Mouse (Mus musculus) hindbrain, embryonic 12.5 days (tissue): ENCODE measurements around the gene Ap2a1. TPM values are rescaled to one million over a fixed set of nuclear protein-coding genes. Genes with fewer than 3 reads are reported as not detected.

Experiments
- ATAC-seq: fragments of 200-750 bp; cut with Nextera tagmentation; 2 replicates; pipeline ENCODE4 v1.8.0; 2017; ENCODE audit warnings: moderate TSS enrichment; ENCODE audit not compliant: low FRiP score
- H3K27ac ChIP-seq: fragments of 300-500 bp; sonication (generic); 2 replicates; pipeline ENCODE4 v1.5.1; 2016; ENCODE audit warnings: mild to moderate bottlenecking
- H3K27me3 ChIP-seq: fragments of 300-500 bp; sonication (generic); 2 replicates; pipeline ENCODE4 v1.6.1; 2016; ENCODE audit warnings: mild to moderate bottlenecking
- H3K36me3 ChIP-seq: fragments of 300-500 bp; sonication (generic); 2 replicates; pipeline ENCODE4 v1.6.1; 2016; ENCODE audit warnings: mild to moderate bottlenecking
- H3K4me1 ChIP-seq: fragments of 300-500 bp; sonication (generic); 2 replicates; pipeline ENCODE4 v1.6.1; 2016
- H3K4me2 ChIP-seq: fragments of 300-500 bp; sonication (generic); replicated peaks from 2 replicates; pipeline ENCODE4 v1.6.1; 2016; ENCODE audit warnings: mild to moderate bottlenecking
- H3K4me3 ChIP-seq: fragments of 300-500 bp; sonication (generic); 2 replicates; pipeline ENCODE4 v1.5.1; 2016; ENCODE audit warnings: mild to moderate bottlenecking
- H3K9ac ChIP-seq: fragments of 300-500 bp; sonication (generic); 2 replicates; pipeline ENCODE4 v1.6.1; 2016; ENCODE audit warnings: mild to moderate bottlenecking, moderate library complexity
- H3K9me3 ChIP-seq: fragments of 300-500 bp; sonication (generic); replicated peaks from 2 replicates; pipeline ENCODE4 v1.6.1; 2016; ENCODE audit warnings: mild to moderate bottlenecking
- WGBS: fragments of 180-500 bp; shearing (Covaris S2); methylation state at CpG from one replicate; pipeline ENCODE4 v1.1.7; 2016; 5-methylcytosine and 5-hydroxymethylcytosine counted together
- polyA plus RNA-seq: library from polyadenylated mRNA; unstranded; fragments of >200 nt; fragmentation: Nextera tagmentation; extraction: Ambion mirVana; gene quantifications from 2 replicates; pipeline ENCODE4 v1.2.1, GENCODE M21; 2016

The Ap2a1 gene
- polyA plus RNA-seq, 1 experiment from 2014 or later = 103 TPM

GRCm38 (mm10) chr7:44860576-44861428 lies 68.5 kb downstream of the Ap2a1 start:
- Histone ChIP-seq H3K9ac (no peak overlapping the region), H3K27me3 (no peaks in the 10 kb centered on the region), H3K9me3 (no peaks in the 10 kb centered on the region), H3K27ac (peak overlapping the region; percentile 44), H3K4me2 (no peak overlapping the region; the same call in 1 of the 2 replicates), H3K36me3 (peaks cover 52% of the 10 kb centered on the region), H3K4me3 (peak overlapping the region; percentile 2), H3K4me1 (peaks cover 38% of the 10 kb centered on the region)
- whole genome bisulfite sequencing = 57% methylated on average over 22 of the region's 22 CpGs
- 0 out of 2 replicates have a peak, but pooled peaks have one; percentile 21 for ATAC-seq

DNA sequence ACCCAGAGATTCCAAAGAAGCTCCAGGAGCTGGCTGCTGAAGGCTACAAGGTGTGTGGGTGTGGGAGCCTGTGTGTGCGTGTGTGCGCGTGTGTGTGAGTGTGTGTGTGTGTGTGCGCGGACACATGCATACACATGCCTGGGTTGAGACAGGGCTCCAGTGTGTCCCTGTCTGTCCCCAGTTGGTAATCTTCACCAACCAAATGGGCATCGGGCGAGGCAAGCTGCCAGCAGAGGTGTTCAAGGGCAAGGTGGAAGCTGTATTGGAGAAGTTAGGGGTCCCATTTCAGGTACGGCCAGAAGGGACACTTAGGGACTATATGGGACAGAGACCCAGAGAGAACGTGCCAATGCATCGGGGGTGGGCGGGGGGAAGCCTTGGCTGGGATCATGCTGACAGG lies 69.4 kb downstream of the Ap2a1 start:
- Histone ChIP-seq H3K4me1 (peaks cover 34% of the 10 kb centered on the region), H3K9me3 (no peaks in the 10 kb centered on the region), H3K36me3 (peaks cover 43% of the 10 kb centered on the region), H3K4me3 (0 out of 2 replicates have a peak overlapping the region, but pooled peaks have one; percentile 2), H3K27ac (no peak overlapping the region), H3K9ac (no peak overlapping the region), H3K4me2 (no peak overlapping the region), H3K27me3 (no peaks in the 10 kb centered on the region)
- ATAC-seq = no peak
- WGBS = 92% methylated on average over 11 of the region's 11 CpGs

GRCm38 (mm10) chr7:44857905-44858304 lies 71.4 kb downstream of the Ap2a1 start:
- no peaks in the 10 kb centered on the region for H3K9me3 ChIP-seq
- WGBS = 30% methylated on average over 8 of the region's 8 CpGs
- peak overlapping the region; percentile 92 for H3K27ac ChIP-seq
- peaks cover 48% of the 10 kb centered on the region for H3K4me1 ChIP-seq
- peak overlapping the region; percentile 68 for H3K4me3 ChIP-seq
- peak overlapping the region; percentile 92 for H3K9ac ChIP-seq
- no peak for ATAC-seq
- no peaks in the 10 kb centered on the region for H3K27me3 ChIP-seq
- H3K4me2 ChIP-seq = peak overlapping the region; percentile 93
- peaks cover 24% of the 10 kb centered on the region for H3K36me3 ChIP-seq

DNA sequence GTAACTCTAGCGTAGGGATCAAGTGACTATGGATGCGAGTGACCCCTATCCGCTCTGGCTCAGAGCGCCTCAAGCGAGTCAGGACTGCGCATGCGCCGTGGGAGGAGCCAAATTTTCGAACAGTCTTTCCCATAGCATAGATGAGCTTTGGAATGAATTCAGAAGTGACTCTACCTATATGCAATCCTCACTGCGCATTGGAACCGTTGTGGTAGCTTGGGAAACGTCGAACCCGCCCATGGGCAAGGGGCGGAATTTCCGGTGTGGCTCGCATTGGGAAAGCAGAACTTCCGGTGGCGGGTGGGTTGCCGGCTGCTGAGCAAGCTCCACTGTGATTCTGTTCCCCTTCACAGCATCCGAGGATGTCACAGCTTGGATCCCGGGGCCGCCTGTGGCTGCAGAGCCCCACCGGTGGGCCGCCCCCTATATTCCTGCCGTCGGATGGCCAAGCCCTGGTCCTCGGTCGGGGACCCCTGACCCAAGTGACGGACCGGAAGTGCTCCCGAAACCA lies 72.2 kb downstream of the Ap2a1 start, which contains the start of gene Pnkp:
Gene Pnkp (plus strand): TSS at position 98 of the 511 bp plus-strand sequence.
- no peaks in the 10 kb centered on the region for H3K27me3 ChIP-seq
- under 1% methylated on average over 32 of the region's 32 CpGs for WGBS
- peak within 1 kb of the TSS; percentile 68 for H3K4me3 ChIP-seq
- H3K27ac ChIP-seq = peak within 1 kb of the TSS; percentile 92
- peaks cover 52% of the 10 kb centered on the region for H3K4me1 ChIP-seq
- peaks cover 20% of the 10 kb centered on the region for H3K36me3 ChIP-seq
- H3K9me3 ChIP-seq = no peaks in the 10 kb centered on the region
- H3K4me2 ChIP-seq = peak within 1 kb of the TSS; percentile 93
- ATAC-seq = peak; percentile 38
- peak within 1 kb of the TSS; percentile 92 for H3K9ac ChIP-seq

- H3K4me3 ChIP-seq = peak overlapping the region; percentile 68
- H3K4me2 ChIP-seq = peak overlapping the region; percentile 93
- H3K4me1 ChIP-seq = peaks cover 52% of the 10 kb centered on the region
- ATAC-seq = no peak
- H3K36me3 ChIP-seq = peaks cover 13% of the 10 kb centered on the region
- H3K27me3 ChIP-seq = no peaks in the 10 kb centered on the region
- WGBS = 64% methylated on average over 9 of the region's 9 CpGs
- no peaks in the 10 kb centered on the region for H3K9me3 ChIP-seq
- peak overlapping the region; percentile 92 for H3K27ac ChIP-seq
- H3K9ac ChIP-seq = peak overlapping the region; percentile 92; the same call in 1 of the 2 replicates
Measured at GRCm38 (mm10) chr7:44856265-44856916, 72.9 kb downstream of the Ap2a1 start.

DNA sequence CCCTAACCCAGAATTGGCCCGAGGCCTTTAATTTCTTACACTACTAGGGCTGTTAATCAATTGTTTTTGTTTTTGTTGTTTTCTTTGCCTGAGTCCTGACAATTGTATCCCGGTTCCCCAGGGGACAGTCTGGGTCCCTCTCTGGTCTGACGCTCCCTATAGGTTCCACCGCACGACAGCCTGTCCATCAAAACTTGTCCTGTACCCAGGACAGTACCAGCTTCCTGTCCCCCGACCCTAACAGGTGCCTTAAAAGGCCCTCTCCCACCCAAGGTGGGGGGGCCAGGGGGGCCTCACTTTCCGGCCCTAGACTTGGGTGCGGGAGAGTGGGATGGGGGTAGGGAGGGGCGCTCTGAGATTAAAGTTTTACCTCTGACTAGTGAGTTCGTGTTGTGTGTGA lies 74.3 kb downstream of the Ap2a1 start:
- peaks cover 10% of the 10 kb centered on the region for H3K36me3 ChIP-seq
- peak overlapping the region; percentile 43 for H3K4me3 ChIP-seq
- H3K9me3 ChIP-seq = no peaks in the 10 kb centered on the region
- peak overlapping the region; percentile 90 for H3K4me2 ChIP-seq
- WGBS = 41% methylated on average over 10 of the region's 10 CpGs
- no peak for ATAC-seq
- H3K4me1 ChIP-seq = peaks cover 56% of the 10 kb centered on the region
- no peaks in the 10 kb centered on the region for H3K27me3 ChIP-seq
- peak overlapping the region; percentile 92 for H3K27ac ChIP-seq
- H3K9ac ChIP-seq = peak overlapping the region; percentile 71

DNA sequence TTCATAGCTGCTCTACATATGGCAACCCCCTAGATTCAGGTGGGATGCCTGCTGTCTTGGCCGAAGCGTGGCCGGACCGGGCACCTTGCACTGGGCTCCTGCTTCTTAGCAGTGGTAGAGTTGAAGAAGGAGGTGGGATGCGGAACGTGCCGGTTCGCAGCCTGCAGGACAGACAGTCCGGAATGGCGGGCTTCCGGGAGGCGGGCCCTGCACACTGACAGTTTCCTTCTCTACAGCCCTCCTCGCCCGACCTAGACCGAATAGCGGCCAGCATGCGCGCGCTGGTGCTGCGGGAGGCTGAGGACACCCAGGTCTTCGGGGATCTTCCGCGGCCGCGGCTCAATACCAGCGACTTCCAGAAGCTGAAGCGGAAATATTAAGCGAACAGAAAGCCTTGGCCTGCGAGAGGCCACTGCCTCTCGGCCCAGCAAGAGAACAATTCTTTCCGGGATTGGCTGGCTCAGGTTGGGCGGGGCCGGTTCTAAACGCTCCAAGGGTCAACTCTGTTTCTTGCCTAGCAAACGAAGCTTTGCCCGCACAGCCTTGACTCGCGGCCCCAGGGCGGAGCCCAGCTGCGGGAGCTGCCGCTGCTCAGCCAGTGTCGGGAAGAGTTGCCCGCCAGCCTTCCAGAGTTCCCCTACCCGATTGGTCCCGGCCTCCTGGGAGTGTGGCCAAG lies 74.8 kb downstream of the Ap2a1 start:
- 1% methylated on average over 45 of the region's 45 CpGs for WGBS
- Histone ChIP-seq H3K36me3 (peaks cover 5% of the 10 kb centered on the region), H3K9ac (peak overlapping the region; percentile 71), H3K4me1 (peaks cover 56% of the 10 kb centered on the region), H3K4me2 (peak overlapping the region; percentile 90), H3K9me3 (no peaks in the 10 kb centered on the region), H3K27ac (peak overlapping the region; percentile 92), H3K27me3 (no peaks in the 10 kb centered on the region), H3K4me3 (peak overlapping the region; percentile 43)
- peak; percentile 14 for ATAC-seq

GRCm38 (mm10) chr7:44853596-44854355 lies 75.5 kb downstream of the Ap2a1 start:
- H3K4me3 ChIP-seq = peak overlapping the region; percentile 43
- ATAC-seq = no peak
- H3K9me3 ChIP-seq = no peaks in the 10 kb centered on the region
- peak overlapping the region; percentile 90 for H3K4me2 ChIP-seq
- H3K27ac ChIP-seq = peak overlapping the region; percentile 92
- 28% methylated on average over 26 of the region's 26 CpGs for WGBS
- peaks cover 5% of the 10 kb centered on the region for H3K36me3 ChIP-seq
- peaks cover 56% of the 10 kb centered on the region for H3K4me1 ChIP-seq
- no peaks in the 10 kb centered on the region for H3K27me3 ChIP-seq
- peak overlapping the region; percentile 71 for H3K9ac ChIP-seq

DNA sequence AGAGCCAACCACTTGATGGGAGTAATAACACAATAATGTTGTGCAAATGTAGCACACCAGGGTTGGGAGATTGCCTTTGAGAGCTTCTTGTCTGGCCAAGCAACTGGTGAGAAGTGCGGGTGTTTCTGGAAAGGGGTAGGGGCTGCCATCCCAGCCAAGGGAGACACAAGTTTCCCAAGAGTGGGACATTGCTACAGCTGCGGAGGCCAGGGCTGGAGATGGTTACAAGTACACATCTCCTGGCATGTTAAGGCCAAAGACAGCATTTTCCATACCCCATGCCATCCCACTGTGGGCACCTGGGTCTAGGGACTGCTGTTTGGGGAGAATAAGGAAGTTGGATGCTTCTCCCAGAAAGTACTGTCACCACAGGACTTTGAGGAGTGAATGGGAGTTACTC lies 76.2 kb downstream of the Ap2a1 start:
- peaks cover 50% of the 10 kb centered on the region for H3K4me1 ChIP-seq

DNA sequence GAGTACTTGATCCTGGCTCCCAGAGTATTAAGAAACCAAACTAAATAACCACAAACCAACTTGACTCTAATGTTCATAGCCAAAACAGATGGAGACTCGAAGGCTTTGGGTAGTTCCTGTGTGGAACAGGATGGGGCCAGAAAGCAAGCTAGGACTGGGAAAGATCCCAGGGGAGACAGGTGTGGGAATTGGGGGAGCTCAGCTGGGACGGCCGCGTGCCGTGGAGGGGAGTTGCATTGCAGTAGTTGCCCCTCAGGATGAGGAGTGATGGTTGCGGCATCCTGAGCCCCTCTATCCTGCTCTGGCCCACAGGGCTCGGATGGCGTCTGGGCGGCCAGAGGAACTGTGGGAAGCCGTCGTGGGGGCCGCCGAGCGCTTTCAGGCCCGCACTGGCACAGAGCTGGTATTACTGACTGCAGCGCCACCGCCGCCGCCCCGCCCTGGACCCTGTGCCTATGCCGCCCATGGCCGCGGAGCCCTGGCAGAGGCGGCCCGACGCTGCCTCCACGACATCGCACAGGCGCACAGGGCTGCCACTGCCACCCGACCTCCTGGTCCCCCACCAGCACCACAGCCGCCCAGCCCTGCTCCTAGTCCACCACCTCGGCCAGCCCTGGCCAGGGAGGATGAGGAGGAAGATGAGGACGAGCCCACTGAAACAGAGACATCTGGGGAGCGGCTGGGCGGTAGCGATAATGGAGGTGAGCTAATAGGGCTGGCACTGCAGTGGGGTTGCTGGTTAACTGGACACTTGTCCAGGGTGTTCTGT lies 76.9 kb downstream of the Ap2a1 start:
- ATAC-seq = no peak
- no peak overlapping the region for H3K27ac ChIP-seq
- H3K4me3 ChIP-seq = 0 out of 2 replicates have a peak overlapping the region, but pooled peaks have one; percentile 10
- 0 out of 2 replicates have a peak overlapping the region, but pooled peaks have one; percentile 8 for H3K9ac ChIP-seq
- H3K36me3 ChIP-seq = peaks cover 5% of the 10 kb centered on the region
- H3K9me3 ChIP-seq = no peaks in the 10 kb centered on the region
- 89% methylated on average over 35 of the region's 36 CpGs for WGBS
- H3K4me1 ChIP-seq = peaks cover 52% of the 10 kb centered on the region
- 0 out of 2 replicates have a peak overlapping the region, but pooled peaks have one; percentile 3 for H3K4me2 ChIP-seq
- H3K27me3 ChIP-seq = no peaks in the 10 kb centered on the region

More for the DNA sequence above, 76.2 kb downstream of the Ap2a1 start:
- WGBS = 88% methylated on average over 2 of the region's 2 CpGs
- Histone ChIP-seq H3K4me2 (0 out of 2 replicates have a peak overlapping the region, but pooled peaks have one; percentile 3), H3K9ac (0 out of 2 replicates have a peak overlapping the region, but pooled peaks have one; percentile 8), H3K27me3 (no peaks in the 10 kb centered on the region), H3K9me3 (no peaks in the 10 kb centered on the region), H3K27ac (no peak overlapping the region), H3K36me3 (peaks cover 5% of the 10 kb centered on the region), H3K4me3 (0 out of 2 replicates have a peak overlapping the region, but pooled peaks have one; percentile 10)
- ATAC-seq = no peak
